Mouse (Mus musculus) bone marrow, adult 2 months (tissue): ENCODE results near the gene Tnfsf13b.

Experiments
- CTCF ChIP-seq: fragments of 200-500 bp; IDR thresholded peaks from 2 replicates; pipeline ENCODE4 v1.5.1; 2011; ENCODE audit warnings: low read length, control low read depth; ENCODE audit not compliant: control insufficient read depth, insufficient read depth
- POLR2A ChIP-seq: fragments of 200-500 bp; IDR thresholded peaks from 2 replicates; pipeline ENCODE4 v1.6.1; 2011; ENCODE audit warnings: low read depth, mild to moderate bottlenecking, control low read depth, low read length, borderline replicate concordance; ENCODE audit not compliant: control insufficient read depth

GRCm38 (mm10) chr8:9977016-9977415 is 29.3 kb upstream of the Tnfsf13b start:
- no peak for TF ChIP-seq CTCF
- TF ChIP-seq POLR2A = no peak
